Comparison of ENCODE assay signal across 8 mouse cellular contexts in the genomic region with DNA sequence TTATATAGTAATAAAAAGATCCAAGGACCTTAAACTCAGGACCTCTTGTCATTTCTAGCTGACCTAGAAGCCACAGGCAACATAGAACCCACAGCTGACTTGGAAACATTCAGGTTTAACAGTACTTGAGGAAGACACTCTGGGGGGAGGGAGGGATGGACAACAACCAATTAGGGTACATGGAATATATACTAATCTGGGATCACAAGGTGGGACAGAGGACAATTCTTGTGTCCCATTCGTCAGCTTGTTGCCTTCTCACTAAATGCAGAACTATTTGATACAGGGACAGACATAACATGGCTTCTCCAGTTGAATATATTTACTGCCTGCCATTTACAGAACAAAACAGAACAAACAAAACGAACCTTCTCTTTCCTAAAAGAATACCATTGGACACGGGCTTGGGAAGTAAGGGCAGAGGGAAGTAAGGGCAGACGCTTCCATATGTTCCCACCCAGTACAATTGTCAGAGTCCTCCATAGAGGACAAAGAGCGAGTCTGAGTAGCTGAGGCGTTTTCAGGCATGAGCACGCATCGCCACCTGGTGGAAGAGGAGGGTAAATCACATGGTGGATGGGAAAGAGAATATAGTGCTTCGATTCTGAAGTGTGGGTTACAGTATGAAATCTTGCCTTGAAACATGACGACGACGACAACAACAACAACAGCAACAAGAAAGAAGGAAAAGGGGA. TPM values are rescaled to one million over a fixed set of nuclear protein-coding genes. Genes with fewer than 3 reads are reported as not detected.
DNase-seq lines count a peak whose midpoint lies in the region; ATAC-seq lines count a peak whose summit lies in the region.

No protein-coding gene starts in this region.

- H3K27me3 ChIP-seq in limb, embryonic 10.5 days (ENCODE audit: low read depth, poor library complexity, severe bottlenecking) = no peaks in the 10 kb centered on the region
- H3K27me3 ChIP-seq in midbrain, embryonic 11.5 days (ENCODE audit: control insufficient read depth, insufficient read depth, low read length) = no peaks in the 10 kb centered on the region

- peak; percentile 87 for ATAC-seq in midbrain, embryonic 11.5 days (ENCODE audit: low FRiP score)

- no peaks in the 10 kb centered on the region for H3K4me1 ChIP-seq in limb, embryonic 10.5 days
- peaks cover 9% of the 10 kb centered on the region for H3K4me1 ChIP-seq in midbrain, embryonic 11.5 days (ENCODE audit: control insufficient read depth, insufficient read depth, low read length)

- H3K4me3 ChIP-seq in limb, embryonic 10.5 days = no peak overlapping the region
- H3K4me3 ChIP-seq in midbrain, embryonic 11.5 days (ENCODE audit: low read depth, low read length) = no peak overlapping the region

- WGBS in limb, embryonic 10.5 days = 27% methylated on average over 12 of the region's 12 CpGs
- 18% methylated on average over 12 of the region's 12 CpGs for WGBS in midbrain, embryonic 11.5 days

- H3K27ac ChIP-seq in limb, embryonic 10.5 days = no peak overlapping the region
- H3K27ac ChIP-seq in midbrain, embryonic 11.5 days (ENCODE audit: low read depth, low read length) = no peak overlapping the region

- no peaks in the 10 kb centered on the region for H3K36me3 ChIP-seq in limb, embryonic 10.5 days
- no peaks in the 10 kb centered on the region for H3K36me3 ChIP-seq in midbrain, embryonic 11.5 days (ENCODE audit: control insufficient read depth, insufficient read depth, low read length)

- H3K4me2 ChIP-seq in midbrain, embryonic 11.5 days = no peak overlapping the region

- H3K9ac ChIP-seq in midbrain, embryonic 11.5 days (ENCODE audit: low read length) = no peak overlapping the region

- peak; percentile 71 to 79 for DNase-seq in left cerebral cortex, adult 18-20 months (ENCODE audit: low spot score in 2 of 2)
- DNase-seq in left cerebral cortex, adult 8-10 months (ENCODE audit: low spot score in 2 of 2) = no peak
- DNase-seq in cerebellum, postnatal 10 days = peak; percentile 86 to 87
- DNase-seq in frontal cortex, postnatal 25 days (ENCODE audit: low spot score in 2 of 2) = peak; percentile 65 to 67
- peak; percentile 50 for DNase-seq in hindlimb bud, embryonic 11.5 days (ENCODE audit: extremely low spot score, low read depth, low spot score)
- peak; percentile 79 for DNase-seq in limb, embryonic 10.5 days (ENCODE audit: low spot score)
- DNase-seq in midbrain, embryonic 11.5 days (ENCODE audit: low spot score, missing footprints) = peak; percentile 93
- peak; percentile 21 to 72 for DNase-seq in spleen, adult 18-20 months

- H3K9me3 ChIP-seq in limb, embryonic 10.5 days (replicated peaks) = no peaks in the 10 kb centered on the region
- no peaks in the 10 kb centered on the region for H3K9me3 ChIP-seq in midbrain, embryonic 11.5 days (ENCODE audit: control insufficient read depth, low read length)

RNA-seq across cellular contexts. Expression of a gene that starts 18.6 kb away (rescaled TPM):
- total RNA-seq in left cerebral cortex, adult 18-20 months (2021) = not detected
- total RNA-seq in left cerebral cortex, adult 8-10 months (2022) = not detected
- not detected in 2 replicates for polyA plus RNA-seq in limb, embryonic 10.5 days (2016; fragmentation: Nextera tagmentation; extraction: Ambion mirVana)
- polyA plus RNA-seq in midbrain, embryonic 11.5 days (2014; fragmentation: Nextera tagmentation; extraction: Ambion mirVana) = not detected in 2 replicates

RNA-seq across cellular contexts. Expression of a gene that starts 26.1 kb away (rescaled TPM):
- total RNA-seq in left cerebral cortex, adult 18-20 months (2021) = 100 to 1,000 TPM; 814 to 828 TPM
- total RNA-seq in left cerebral cortex, adult 8-10 months (2022) = 100 to 1,000 TPM; 760 to 878 (median 821) TPM
- 34.2 and 35.7 TPM in 2 replicates for polyA plus RNA-seq in limb, embryonic 10.5 days (2016; fragmentation: Nextera tagmentation; extraction: Ambion mirVana)
- polyA plus RNA-seq in midbrain, embryonic 11.5 days (2014; fragmentation: Nextera tagmentation; extraction: Ambion mirVana) = 22.7 and 24.5 TPM in 2 replicates

RNA-seq across cellular contexts. Expression of a gene that starts 32.5 kb away (rescaled TPM):
- total RNA-seq in left cerebral cortex, adult 18-20 months (2021) = not detected
- not detected for total RNA-seq in left cerebral cortex, adult 8-10 months (2022)
- not detected in 2 replicates for polyA plus RNA-seq in limb, embryonic 10.5 days (2016; fragmentation: Nextera tagmentation; extraction: Ambion mirVana)
- polyA plus RNA-seq in midbrain, embryonic 11.5 days (2014; fragmentation: Nextera tagmentation; extraction: Ambion mirVana) = not detected in 2 replicates

RNA-seq across cellular contexts. Expression of a gene that starts 46.7 kb away (rescaled TPM):
- not detected for total RNA-seq in left cerebral cortex, adult 18-20 months (2021)
- total RNA-seq in left cerebral cortex, adult 8-10 months (2022) = not detected
- not detected in 2 replicates for polyA plus RNA-seq in limb, embryonic 10.5 days (2016; fragmentation: Nextera tagmentation; extraction: Ambion mirVana)
- polyA plus RNA-seq in midbrain, embryonic 11.5 days (2014; fragmentation: Nextera tagmentation; extraction: Ambion mirVana) = not detected in 2 replicates

RNA-seq across cellular contexts. Expression of a gene that starts 52.1 kb away (rescaled TPM):
- not detected for total RNA-seq in left cerebral cortex, adult 18-20 months (2021)
- under 1 TPM in 1 of 4 experiments, not detected in 3; 0.14 TPM for total RNA-seq in left cerebral cortex, adult 8-10 months (2022)
- polyA plus RNA-seq in limb, embryonic 10.5 days (2016; fragmentation: Nextera tagmentation; extraction: Ambion mirVana) = 0.16 TPM in 1 of 2 replicates, not detected in the other
- polyA plus RNA-seq in midbrain, embryonic 11.5 days (2014; fragmentation: Nextera tagmentation; extraction: Ambion mirVana) = 0.06 TPM in 1 of 2 replicates, not detected in the other

Comparison
In these comparisons a context has a peak if more than half of its experiments do, and no peak if none do; other contexts are left out.
1. DNase-seq: peak in left cerebral cortex, adult 18-20 months (2 of 2), cerebellum, postnatal 10 days (2 of 2), frontal cortex, postnatal 25 days (2 of 2), hindlimb bud, embryonic 11.5 days (single experiment), limb, embryonic 10.5 days (single experiment), midbrain, embryonic 11.5 days (single experiment) and spleen, adult 18-20 months (2 of 2); none in left cerebral cortex, adult 8-10 months (0 of 2).